Mouse (Mus musculus): ENCODE results near the gene Mcf2l. TPM values are rescaled to one million over a fixed set of nuclear protein-coding genes. Genes with fewer than 3 reads are reported as not detected.

Gene Mcf2l
- total and polyA plus RNA-seq, 3 experiments, result 0.49 TPM; not detected in 2

DNA sequence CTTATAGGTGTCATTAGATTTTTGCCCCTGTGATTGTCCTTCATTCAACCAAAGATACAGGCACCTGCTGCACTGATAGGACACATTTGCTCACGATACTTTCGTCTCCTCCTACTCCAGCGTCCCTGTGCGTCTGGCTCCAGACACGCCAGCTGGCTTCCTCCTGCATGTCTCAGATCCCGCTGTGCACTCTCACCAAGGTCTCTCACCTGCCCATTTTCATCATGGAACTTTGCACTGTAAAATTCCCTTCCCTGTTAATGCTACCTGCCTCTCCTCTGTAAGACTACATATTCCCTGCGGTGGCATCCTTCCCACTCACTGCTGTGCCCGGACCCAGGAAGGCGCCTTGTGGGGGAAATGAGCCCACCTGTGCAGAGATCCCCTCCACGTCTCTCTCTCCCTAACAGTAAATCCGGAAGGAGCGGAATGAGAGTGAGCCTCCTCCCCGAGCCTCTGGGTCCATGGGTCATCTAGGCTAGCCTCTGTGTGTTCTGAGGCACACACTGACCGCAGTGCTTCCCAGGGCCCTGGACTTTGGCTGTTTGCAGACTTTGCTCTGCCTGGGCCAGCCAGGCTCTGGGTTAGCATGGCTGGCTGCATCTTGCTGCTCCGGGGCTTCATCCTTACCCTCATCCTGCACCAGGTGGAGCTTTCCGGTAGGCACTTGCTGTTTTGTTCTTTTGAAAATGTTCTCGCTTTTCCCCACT lies 187.0 kb downstream of the Mcf2l start, which contains the start of gene Proz:
Proz (plus strand) TSS at position 474 of the 710 bp plus-strand sequence.
- no peaks in the 10 kb centered on the region for H3K9me3 ChIP-seq (replicated peaks)
- no peaks in the 10 kb centered on the region for H3K36me3 ChIP-seq (replicated peaks)
- no peak for ATAC-seq (ENCODE audit: extremely low read depth, insufficient number of reproducible peaks, low FRiP score, poor library complexity, severe bottlenecking)
- H3K27me3 ChIP-seq (ENCODE audit: insufficient read depth, low read length), result peaks cover 50% of the 10 kb centered on the region
- TF ChIP-seq CTCF (IDR thresholded peaks at IDR 0.05; ENCODE audit: low read depth, low read length) (no peak), GATA1 (IDR thresholded peaks at IDR 0.05; ENCODE audit: borderline replicate concordance, low read length) (no peak), TAL1 (conservative IDR thresholded peaks at IDR 0.05; ENCODE audit: low read depth, low read length) (no peak), POLR2AphosphoS5 (IDR thresholded peaks at IDR 0.05; ENCODE audit: insufficient replicate concordance, low read depth, low read length) (no peak), GATA2 (IDR thresholded peaks at IDR 0.05; ENCODE audit: borderline replicate concordance, low read depth, low read length) (no peak)
- DNase-seq (ENCODE audit: low spot score), result no peak
- no peak within 1 kb of the TSS for H3K4me3 ChIP-seq (ENCODE audit: low read depth, low read length)
- no peaks in the 10 kb centered on the region; the same call in 1 of the 2 replicates for H3K4me1 ChIP-seq (ENCODE audit: insufficient read depth, low read depth, low read length)

- ATAC-seq (ENCODE audit: extremely low read depth, insufficient number of reproducible peaks, low FRiP score, poor library complexity, severe bottlenecking) (no peak), DNase-seq (ENCODE audit: low spot score) (no peak)
- Histone ChIP-seq H3K9me3 (replicated peaks) (no peaks in the 10 kb centered on the region), H3K36me3 (replicated peaks) (no peaks in the 10 kb centered on the region), H3K4me3 (ENCODE audit: low read depth, low read length) (no peak overlapping the region), H3K27me3 (ENCODE audit: insufficient read depth, low read length) (peaks cover 41% of the 10 kb centered on the region), H3K4me1 (ENCODE audit: insufficient read depth, low read depth, low read length) (no peaks in the 10 kb centered on the region; the same call in 1 of the 2 replicates)
- no peak for TF ChIP-seq GATA2 (IDR thresholded peaks at IDR 0.05; ENCODE audit: borderline replicate concordance, low read depth, low read length)
- no peak for TF ChIP-seq POLR2AphosphoS5 (IDR thresholded peaks at IDR 0.05; ENCODE audit: insufficient replicate concordance, low read depth, low read length)
- TF ChIP-seq GATA1 (IDR thresholded peaks at IDR 0.05; ENCODE audit: borderline replicate concordance, low read length), result no peak
- no peak for TF ChIP-seq TAL1 (conservative IDR thresholded peaks at IDR 0.05; ENCODE audit: low read depth, low read length)
- no peak for TF ChIP-seq CTCF (IDR thresholded peaks at IDR 0.05; ENCODE audit: low read depth, low read length)
Observed at GRCm38 (mm10) chr8:13063112-13063511, 189.5 kb downstream of the Mcf2l start.

Other genes with a start within 250 kb of the Mcf2l start
- 61.4 and 67.3 TPM in 2 replicates for gene Tubgcp3, start 201.6 kb upstream of the Mcf2l start, total RNA-seq (2014; fragmentation: Nextera tagmentation)
- gene Tubgcp3, start 201.6 kb upstream of the Mcf2l start, total RNA-seq (2017), result 61.0 and 62.0 TPM in 2 replicates
- gene Tubgcp3, start 201.6 kb upstream of the Mcf2l start, polyA plus RNA-seq (2012), result 21.3 and 30.0 TPM in 2 replicates
- not detected in 2 replicates for gene Atp11a, start 116.8 kb upstream of the Mcf2l start, total RNA-seq (2014; fragmentation: Nextera tagmentation)
- gene Atp11a, start 116.8 kb upstream of the Mcf2l start, total RNA-seq (2017), result under 0.01 and 0.27 TPM in 2 replicates
- not detected in 2 replicates for gene Atp11a, start 116.8 kb upstream of the Mcf2l start, polyA plus RNA-seq (2012)
- gene F7, start 152.2 kb downstream of the Mcf2l start, total RNA-seq (2014; fragmentation: Nextera tagmentation), result not detected in 2 replicates
- gene F7, start 152.2 kb downstream of the Mcf2l start, total RNA-seq (2017), result 0.05 TPM in 1 of 2 replicates, not detected in the other
- gene F7, start 152.2 kb downstream of the Mcf2l start, polyA plus RNA-seq (2012), result 0.04 TPM in 1 of 2 replicates, not detected in the other
- gene F10, start 163.5 kb downstream of the Mcf2l start, total RNA-seq (2014; fragmentation: Nextera tagmentation), result not detected in 2 replicates
- 0.33 TPM in 1 of 2 replicates, not detected in the other for gene F10, start 163.5 kb downstream of the Mcf2l start, total RNA-seq (2017)
- gene F10, start 163.5 kb downstream of the Mcf2l start, polyA plus RNA-seq (2012), result not detected in 2 replicates
- not detected in 2 replicates for gene Proz, start 187.1 kb downstream of the Mcf2l start, total RNA-seq (2014; fragmentation: Nextera tagmentation)
- gene Proz, start 187.1 kb downstream of the Mcf2l start, total RNA-seq (2017), result 0.05 and 0.12 TPM in 2 replicates
- not detected in 2 replicates for gene Proz, start 187.1 kb downstream of the Mcf2l start, polyA plus RNA-seq (2012)
- 21.6 and 26.3 TPM in 2 replicates for gene Pcid2, start 231.7 kb downstream of the Mcf2l start, total RNA-seq (2014; fragmentation: Nextera tagmentation)
- 19.6 and 22.2 TPM in 2 replicates for gene Pcid2, start 231.7 kb downstream of the Mcf2l start, total RNA-seq (2017)
- 9.8 and 11.6 TPM in 2 replicates for gene Pcid2, start 231.7 kb downstream of the Mcf2l start, polyA plus RNA-seq (2012)
- 122 and 167 TPM in 2 replicates for gene Cul4a, start 231.8 kb downstream of the Mcf2l start, total RNA-seq (2014; fragmentation: Nextera tagmentation)
- 113 and 115 TPM in 2 replicates for gene Cul4a, start 231.8 kb downstream of the Mcf2l start, total RNA-seq (2017)
- gene Cul4a, start 231.8 kb downstream of the Mcf2l start, polyA plus RNA-seq (2012), result 43.4 and 54.1 TPM in 2 replicates

All from G1E (cell line).